Mouse (Mus musculus): ENCODE measurements around the gene Degs2. TPM values are rescaled to one million over a fixed set of nuclear protein-coding genes. Genes with fewer than 3 reads are reported as not detected.
A peak's percentile ranks its signal among the peaks of the same experiment; 100 is the strongest.

Degs2 gene
- polyA plus RNA-seq, 1 experiment from 2014 or later: 1.2 TPM

GRCm38 (mm10) chr12:108635501-108635900, 66.6 kb downstream of the Degs2 start:
- Histone ChIP-seq H3K36me3 (ENCODE audit: control insufficient read depth, insufficient read depth, low read length) (no peaks in the 10 kb centered on the region), H3K4me1 (ENCODE audit: control insufficient read depth, insufficient read depth, low read length) (peaks cover 38% of the 10 kb centered on the region), H3K27ac (ENCODE audit: low read depth, low read length) (no peak overlapping the region), H3K27me3 (ENCODE audit: control insufficient read depth, insufficient read depth, low read length) (no peaks in the 10 kb centered on the region), H3K9ac (ENCODE audit: low read depth, low read length) (no peak overlapping the region), H3K4me2 (no peak overlapping the region), H3K4me3 (ENCODE audit: low read depth, low read length) (no peak overlapping the region), H3K9me3 (replicated peaks; ENCODE audit: control insufficient read depth, low read length) (no peaks in the 10 kb centered on the region)
- no peak for ATAC-seq (replicated peaks; ENCODE audit: insufficient number of reproducible peaks, low FRiP score, low TSS enrichment)
- WGBS (ENCODE audit: insufficient replicate concordance): 89% methylated on average over 4 of the region's 4 CpGs

GRCm38 (mm10) chr12:108634031-108634430, 68.1 kb downstream of the Degs2 start:
- no peaks in the 10 kb centered on the region for H3K27me3 ChIP-seq (ENCODE audit: control insufficient read depth, insufficient read depth, low read length)
- H3K4me3 ChIP-seq (ENCODE audit: low read depth, low read length): no peak overlapping the region
- H3K36me3 ChIP-seq (ENCODE audit: control insufficient read depth, insufficient read depth, low read length): no peaks in the 10 kb centered on the region
- no peak overlapping the region for H3K27ac ChIP-seq (ENCODE audit: low read depth, low read length)
- H3K4me1 ChIP-seq (ENCODE audit: control insufficient read depth, insufficient read depth, low read length): peaks cover 40% of the 10 kb centered on the region
- H3K4me2 ChIP-seq: no peak overlapping the region
- no peak for ATAC-seq (replicated peaks; ENCODE audit: insufficient number of reproducible peaks, low FRiP score, low TSS enrichment)
- 95% methylated on average over 1 of the region's 1 CpGs for WGBS (ENCODE audit: insufficient replicate concordance)
- H3K9me3 ChIP-seq (replicated peaks; ENCODE audit: control insufficient read depth, low read length): no peaks in the 10 kb centered on the region
- no peak overlapping the region for H3K9ac ChIP-seq (ENCODE audit: low read depth, low read length)

- peaks cover 32% of the 10 kb centered on the region for H3K4me1 ChIP-seq (ENCODE audit: control insufficient read depth, insufficient read depth, low read length)
- no peak for ATAC-seq (replicated peaks; ENCODE audit: insufficient number of reproducible peaks, low FRiP score, low TSS enrichment)
These were observed 69.6 kb downstream of the Degs2 start for GRCm38 (mm10) chr12:108632501-108632900.

GRCm38 (mm10) chr12:108630741-108631688, 71.1 kb downstream of the Degs2 start:
- H3K27me3 ChIP-seq (ENCODE audit: control insufficient read depth, insufficient read depth, low read length): no peaks in the 10 kb centered on the region
- no peak for ATAC-seq (replicated peaks; ENCODE audit: insufficient number of reproducible peaks, low FRiP score, low TSS enrichment)
- H3K4me1 ChIP-seq (ENCODE audit: control insufficient read depth, insufficient read depth, low read length): peaks cover 26% of the 10 kb centered on the region
- H3K4me3 ChIP-seq (ENCODE audit: low read depth, low read length): no peak overlapping the region
- 68% methylated on average over 6 of the region's 6 CpGs for WGBS (ENCODE audit: insufficient replicate concordance)
- H3K36me3 ChIP-seq (ENCODE audit: control insufficient read depth, insufficient read depth, low read length): no peaks in the 10 kb centered on the region
- 0 out of 2 replicates have a peak overlapping the region, but pooled peaks have one; percentile 41 for H3K27ac ChIP-seq (ENCODE audit: low read depth, low read length)
- H3K9ac ChIP-seq (ENCODE audit: low read depth, low read length): no peak overlapping the region
- no peak overlapping the region for H3K4me2 ChIP-seq
- H3K9me3 ChIP-seq (replicated peaks; ENCODE audit: control insufficient read depth, low read length): no peaks in the 10 kb centered on the region

More at GRCm38 (mm10) chr12:108632501-108632900, 69.6 kb downstream of the Degs2 start:
- no peak overlapping the region for H3K4me2 ChIP-seq
- no peaks in the 10 kb centered on the region for H3K27me3 ChIP-seq (ENCODE audit: control insufficient read depth, insufficient read depth, low read length)
- no peaks in the 10 kb centered on the region for H3K9me3 ChIP-seq (replicated peaks; ENCODE audit: control insufficient read depth, low read length)
- no peaks in the 10 kb centered on the region for H3K36me3 ChIP-seq (ENCODE audit: control insufficient read depth, insufficient read depth, low read length)
- no peak overlapping the region for H3K4me3 ChIP-seq (ENCODE audit: low read depth, low read length)
- H3K27ac ChIP-seq (ENCODE audit: low read depth, low read length): no peak overlapping the region
- H3K9ac ChIP-seq (ENCODE audit: low read depth, low read length): no peak overlapping the region

GRCm38 (mm10) chr12:108629556-108629955, 72.6 kb downstream of the Degs2 start:
- no peak for ATAC-seq (replicated peaks; ENCODE audit: insufficient number of reproducible peaks, low FRiP score, low TSS enrichment)
- 88% methylated on average over 1 of the region's 1 CpGs for WGBS (ENCODE audit: insufficient replicate concordance)
- H3K36me3 ChIP-seq (ENCODE audit: control insufficient read depth, insufficient read depth, low read length): no peaks in the 10 kb centered on the region
- H3K4me2 ChIP-seq: no peak overlapping the region
- no peak overlapping the region for H3K9ac ChIP-seq (ENCODE audit: low read depth, low read length)
- no peaks in the 10 kb centered on the region for H3K27me3 ChIP-seq (ENCODE audit: control insufficient read depth, insufficient read depth, low read length)
- peaks cover 29% of the 10 kb centered on the region for H3K4me1 ChIP-seq (ENCODE audit: control insufficient read depth, insufficient read depth, low read length)
- H3K27ac ChIP-seq (ENCODE audit: low read depth, low read length): no peak overlapping the region
- no peak overlapping the region for H3K4me3 ChIP-seq (ENCODE audit: low read depth, low read length)
- H3K9me3 ChIP-seq (replicated peaks; ENCODE audit: control insufficient read depth, low read length): no peaks in the 10 kb centered on the region

MicroRNAs within 50 kb of the gene (microRNA counts, 519-probe panel; counts per million panel counts)
- microRNA mmu-miR-342-3p: 5,187 counts per million, percentile 55 among the panel's probes with 10 or more counts
- microRNA mmu-miR-342-5p: 32.2 counts per million

Small RNAs within 50 kb of the gene (microRNA-seq; reads per million reads assigned to microRNA genes)
- gene Gm23872 (ENCODE audit: borderline number of aligned reads) (not detected), gene Mir342 (ENCODE audit: borderline number of aligned reads) (2,686 reads per million, percentile 89 among the genes with 10 or more reads in this experiment)

Other genes with a start within 250 kb of the Degs2 start
- 49.9 and 51.0 TPM in 2 replicates for gene Evl, start 147.6 kb downstream of the Degs2 start, polyA plus RNA-seq (2014; fragmentation: Nextera tagmentation; extraction: Ambion mirVana)
- gene Yy1, start 90.7 kb upstream of the Degs2 start, polyA plus RNA-seq (2014; fragmentation: Nextera tagmentation; extraction: Ambion mirVana): 13.0 and 14.2 TPM in 2 replicates
- gene Slc25a29, start 133.6 kb upstream of the Degs2 start, polyA plus RNA-seq (2014; fragmentation: Nextera tagmentation; extraction: Ambion mirVana): 4.0 and 4.2 TPM in 2 replicates
- 4.7 and 5.4 TPM in 2 replicates for gene Slc25a47, start 133.7 kb upstream of the Degs2 start, polyA plus RNA-seq (2014; fragmentation: Nextera tagmentation; extraction: Ambion mirVana)
- gene Wdr25, start 191.3 kb upstream of the Degs2 start, polyA plus RNA-seq (2014; fragmentation: Nextera tagmentation; extraction: Ambion mirVana): 3.3 and 5.6 TPM in 2 replicates
- gene Wars, start 191.9 kb upstream of the Degs2 start, polyA plus RNA-seq (2014; fragmentation: Nextera tagmentation; extraction: Ambion mirVana): 77.2 and 78.2 TPM in 2 replicates

Measured in heart, embryonic 11.5 days (tissue).